Mouse (Mus musculus) adrenal gland, adult 10 weeks (tissue): Measurements from ENCODE around the gene Igsf3. TPM values are rescaled to one million over a fixed set of nuclear protein-coding genes. Genes with fewer than 3 reads are reported as not detected.

Experiments used
- polyA plus RNA-seq: library from polyadenylated mRNA; stranded (reverse); fragments of 350-450 nt; fragmentation: Illumina TruSeq; extraction: RNeasy Lipid Tissue Mini Kit (QIAGEN cat#74804); gene quantifications from one replicate; pipeline ENCODE4 v1.2.3, GENCODE M21; 2014; ENCODE audit warnings: low read depth, low replicate concordance

The Igsf3 gene
- polyA plus RNA-seq = 1.3 TPM

GRCm38 (mm10) chr3:101376538-101377247 lies at the start of gene Igsf3:
Gene Igsf3 (plus strand): TSS chr3:101377083.

Other genes starting within 250 kb of the Igsf3 start
- gene Cd2, start 89.1 kb upstream of the Igsf3 start, polyA plus RNA-seq = 0.70 TPM
- gene Atp1a1, start 227.6 kb downstream of the Igsf3 start, polyA plus RNA-seq = 156 TPM